25 mouse cellular contexts compared by ENCODE assay signal in genomic region chr11:69589207-69589834, GRCm38 (mm10). TPM values are rescaled to one million over a fixed set of nuclear protein-coding genes. Genes with fewer than 3 reads are reported as not detected.
DNase-seq lines count a peak whose midpoint lies in the region; ATAC-seq and TF ChIP-seq lines count a peak whose summit lies in the region.
"Had no signal": no experiment of that assay in that cellular context is flagged by ENCODE, and none has a peak within 500 bp of the region (broad histone marks: within the 10 kb centered on the region; RNA-seq: fewer than 3 reads in every experiment).

No protein-coding gene starts in this region.

- H3K27ac ChIP-seq in stomach, embryonic 15.5 days = no peak overlapping the region
- H3K27ac ChIP-seq in stomach, postnatal 0 days (replicated peaks) = no peak overlapping the region
- H3K27ac ChIP-seq in liver, embryonic 12.5 days = peak overlapping the region; percentile 95
- H3K27ac ChIP-seq: embryonic facial prominence, embryonic 15.5 days; forebrain, embryonic 12.5 days; heart, embryonic 13.5 days; hindbrain, embryonic 10.5 days; kidney, postnatal 0 days; layer of hippocampus, adult 2 months; macrophage; midbrain, embryonic 13.5 days; neural tube, embryonic 13.5 days had no signal

- no peak overlapping the region for H3K4me3 ChIP-seq in stomach, embryonic 15.5 days (replicated peaks)
- no peak overlapping the region for H3K4me3 ChIP-seq in stomach, postnatal 0 days (ENCODE audit: low read depth, low read length)
- peak overlapping the region; percentile 10 for H3K4me3 ChIP-seq in liver, embryonic 12.5 days
- H3K4me3 ChIP-seq in lung, adult 2 months (replicated peaks; ENCODE audit: extremely low read depth, low read depth, low read length) = no peak overlapping the region
- H3K4me3 ChIP-seq: embryonic facial prominence, embryonic 15.5 days; forebrain, embryonic 12.5 days; heart, embryonic 13.5 days; hindbrain, embryonic 10.5 days; layer of hippocampus, adult 2 months; midbrain, embryonic 13.5 days; neural tube, embryonic 13.5 days had no signal

- no peak for TF ChIP-seq CTCF in stomach, postnatal 0 days (IDR thresholded peaks at IDR 0.05; ENCODE audit: low read depth)
- TF ChIP-seq CTCF in lung, adult 2 months (IDR thresholded peaks at IDR 0.05; ENCODE audit: insufficient read depth, low read length) = no peak

- ATAC-seq in stomach, embryonic 15.5 days (ENCODE audit: insufficient read depth, low FRiP score, low read depth) = peak; percentile 38; the same call in 1 of the 2 replicates
- ATAC-seq in stomach, postnatal 0 days (ENCODE audit: low FRiP score, low TSS enrichment) = no peak
- peak; percentile 81 for ATAC-seq in liver, embryonic 12.5 days
- peak; percentile 53 for ATAC-seq in megakaryocyte-erythroid progenitor cell, adult 5-6 weeks (replicated peaks; ENCODE audit: low FRiP score, low TSS enrichment, poor library complexity, severe bottlenecking)
- ATAC-seq: midbrain, embryonic 13.5 days had no signal

- no peaks in the 10 kb centered on the region for H3K9me3 ChIP-seq in stomach, embryonic 15.5 days
- no peaks in the 10 kb centered on the region for H3K9me3 ChIP-seq in stomach, postnatal 0 days (ENCODE audit: control insufficient read depth, low read length)
- H3K9me3 ChIP-seq in liver, embryonic 12.5 days (replicated peaks) = no peaks in the 10 kb centered on the region
- H3K9me3 ChIP-seq: embryonic facial prominence, embryonic 15.5 days; forebrain, embryonic 12.5 days; heart, embryonic 13.5 days; hindbrain, embryonic 10.5 days; midbrain, embryonic 13.5 days; neural tube, embryonic 13.5 days had no signal

- peak; percentile 16 for DNase-seq in cerebellum, adult 9-11 months
- DNase-seq in cerebellum, adult 8-10 months = no peak
- DNase-seq in stomach, postnatal 0 days (ENCODE audit: low spot score) = no peak
- no peak for DNase-seq in lung, adult 2 months
- no peak for DNase-seq in layer of hippocampus, postnatal 25 days (ENCODE audit: extremely low spot score in 1 of 2, low spot score in 1 of 2)
- DNase-seq: adrenal gland, adult 2 months; cerebellum, postnatal 25 days; gastrocnemius, postnatal 10 days; kidney, adult 18-20 months; lung, embryonic 14.5 days; right cerebral cortex, adult 18-20 months; thymus, postnatal 14 days had no signal

- 91% methylated on average over 22 of the region's 22 CpGs for WGBS in stomach, embryonic 15.5 days
- WGBS in stomach, postnatal 0 days = 87% methylated on average over 22 of the region's 22 CpGs
- WGBS in liver, embryonic 12.5 days (ENCODE audit: insufficient replicate concordance) = 41% methylated on average over 22 of the region's 22 CpGs
- 89% methylated on average over 22 of the region's 22 CpGs for WGBS in lung, adult 2 months

- H3K36me3 ChIP-seq in stomach, embryonic 15.5 days = peaks cover 44% of the 10 kb centered on the region
- peaks cover 21% of the 10 kb centered on the region for H3K36me3 ChIP-seq in stomach, postnatal 0 days (ENCODE audit: control insufficient read depth, insufficient read depth, low read length)
- H3K36me3 ChIP-seq in liver, embryonic 12.5 days = peaks cover 80% of the 10 kb centered on the region

- H3K4me1 ChIP-seq in stomach, embryonic 15.5 days = peaks cover 3% of the 10 kb centered on the region; the same call in 1 of the 2 replicates
- no peaks in the 10 kb centered on the region for H3K4me1 ChIP-seq in stomach, postnatal 0 days (replicated peaks; ENCODE audit: control insufficient read depth, insufficient read depth)
- H3K4me1 ChIP-seq in liver, embryonic 12.5 days = peaks cover 93% of the 10 kb centered on the region
- H3K4me1 ChIP-seq in lung, adult 2 months (ENCODE audit: control insufficient read depth, insufficient read depth, low read length) = no peaks in the 10 kb centered on the region
- H3K4me1 ChIP-seq: embryonic facial prominence, embryonic 15.5 days had no signal

- no peak for TF ChIP-seq POLR2A in lung, adult 2 months (IDR thresholded peaks at IDR 0.05; ENCODE audit: borderline replicate concordance, extremely low read depth, low read depth, low read length)

- H3K4me2 ChIP-seq in stomach, embryonic 15.5 days = no peak overlapping the region
- H3K4me2 ChIP-seq in stomach, postnatal 0 days (replicated peaks; ENCODE audit: low read depth) = no peak overlapping the region
- H3K4me2 ChIP-seq in liver, embryonic 12.5 days = peak overlapping the region; percentile 61
- H3K4me2 ChIP-seq: embryonic facial prominence, embryonic 15.5 days; forebrain, embryonic 12.5 days; heart, embryonic 13.5 days; lung, embryonic 14.5 days; midbrain, embryonic 13.5 days; neural tube, embryonic 13.5 days had no signal

- TF ChIP-seq EP300 in stomach, postnatal 0 days (optimal IDR thresholded peaks at IDR 0.05) = no peak

- H3K9ac ChIP-seq in stomach, embryonic 15.5 days = no peak overlapping the region
- H3K9ac ChIP-seq in stomach, postnatal 0 days (ENCODE audit: low read length) = no peak overlapping the region
- H3K9ac ChIP-seq in liver, embryonic 12.5 days = peak overlapping the region; percentile 64
- H3K9ac ChIP-seq: embryonic facial prominence, embryonic 15.5 days; forebrain, embryonic 12.5 days; heart, embryonic 13.5 days; lung, embryonic 14.5 days; midbrain, embryonic 13.5 days; neural tube, embryonic 13.5 days had no signal

- H3K27me3 ChIP-seq in stomach, embryonic 15.5 days (replicated peaks) = no peaks in the 10 kb centered on the region
- H3K27me3 ChIP-seq in stomach, postnatal 0 days (ENCODE audit: control insufficient read depth, insufficient read depth, low read length) = no peaks in the 10 kb centered on the region
- no peaks in the 10 kb centered on the region for H3K27me3 ChIP-seq in liver, embryonic 12.5 days (replicated peaks)
- H3K27me3 ChIP-seq: embryonic facial prominence, embryonic 15.5 days; forebrain, embryonic 12.5 days; heart, embryonic 13.5 days; midbrain, embryonic 13.5 days; neural tube, embryonic 13.5 days had no signal

RNA-seq across cellular contexts. Expression of gene Trp53, which starts 9.2 kb away (rescaled TPM):
- 122 and 130 TPM in 2 replicates for polyA plus RNA-seq in stomach, embryonic 15.5 days (2015; fragmentation: Nextera tagmentation; extraction: Ambion mirVana)
- 45.0 and 51.4 TPM in 2 replicates for polyA plus RNA-seq in stomach, postnatal 0 days (2015; fragmentation: Nextera tagmentation; extraction: Ambion mirVana)
- 110 TPM in 2 replicates for polyA plus RNA-seq in liver, embryonic 12.5 days (2016; fragmentation: Nextera tagmentation; extraction: Ambion mirVana)
- total RNA-seq in megakaryocyte-erythroid progenitor cell, adult 5-6 weeks (2014; fragmentation: Nextera tagmentation) = 286 and 348 TPM in 2 replicates
- total RNA-seq in megakaryocyte-erythroid progenitor cell, adult 5-6 weeks (2017) = 59.0 and 109 TPM in 2 replicates
- polyA plus RNA-seq in lung, adult 2 months (2012; rRNA removed) = 66.8 and 75.0 TPM in 2 replicates
- 10 to 100 TPM; 24.3 to 29.8 TPM for total RNA-seq in layer of hippocampus, postnatal 25 days (2021)

RNA-seq across cellular contexts. Expression of gene Wrap53, which starts 9.3 kb away (rescaled TPM):
- 21.6 and 24.5 TPM in 2 replicates for polyA plus RNA-seq in stomach, embryonic 15.5 days (2015; fragmentation: Nextera tagmentation; extraction: Ambion mirVana)
- 8.7 and 9.0 TPM in 2 replicates for polyA plus RNA-seq in stomach, postnatal 0 days (2015; fragmentation: Nextera tagmentation; extraction: Ambion mirVana)
- 24.3 and 27.1 TPM in 2 replicates for polyA plus RNA-seq in liver, embryonic 12.5 days (2016; fragmentation: Nextera tagmentation; extraction: Ambion mirVana)
- total RNA-seq in megakaryocyte-erythroid progenitor cell, adult 5-6 weeks (2014; fragmentation: Nextera tagmentation) = 36.5 and 51.0 TPM in 2 replicates
- 9.6 and 14.5 TPM in 2 replicates for total RNA-seq in megakaryocyte-erythroid progenitor cell, adult 5-6 weeks (2017)
- 11.9 and 15.0 TPM in 2 replicates for polyA plus RNA-seq in lung, adult 2 months (2012; rRNA removed)
- total RNA-seq in layer of hippocampus, postnatal 25 days (2021) = 10 to 100 TPM; 11.7 to 12.5 TPM

RNA-seq across cellular contexts. Expression of gene Atp1b2, which starts 16.4 kb away (rescaled TPM):
- 7.5 and 7.7 TPM in 2 replicates for polyA plus RNA-seq in stomach, embryonic 15.5 days (2015; fragmentation: Nextera tagmentation; extraction: Ambion mirVana)
- 5.3 and 7.2 TPM in 2 replicates for polyA plus RNA-seq in stomach, postnatal 0 days (2015; fragmentation: Nextera tagmentation; extraction: Ambion mirVana)
- polyA plus RNA-seq in liver, embryonic 12.5 days (2016; fragmentation: Nextera tagmentation; extraction: Ambion mirVana) = 38.3 and 39.8 TPM in 2 replicates
- 291 and 408 TPM in 2 replicates for total RNA-seq in megakaryocyte-erythroid progenitor cell, adult 5-6 weeks (2014; fragmentation: Nextera tagmentation)
- 32.8 and 68.9 TPM in 2 replicates for total RNA-seq in megakaryocyte-erythroid progenitor cell, adult 5-6 weeks (2017)
- 8.4 and 15.9 TPM in 2 replicates for polyA plus RNA-seq in lung, adult 2 months (2012; rRNA removed)
- total RNA-seq in layer of hippocampus, postnatal 25 days (2021) = 100 to 1,000 TPM; 394 to 472 TPM
- polyA plus RNA-seq: macrophage had no signal

RNA-seq across cellular contexts. Expression of gene Shbg, which starts 28.4 kb away (rescaled TPM):
- polyA plus RNA-seq in stomach, embryonic 15.5 days (2015; fragmentation: Nextera tagmentation; extraction: Ambion mirVana) = 0.99 and 2.1 TPM in 2 replicates
- polyA plus RNA-seq in stomach, postnatal 0 days (2015; fragmentation: Nextera tagmentation; extraction: Ambion mirVana) = not detected in 2 replicates
- 33.0 and 34.9 TPM in 2 replicates for polyA plus RNA-seq in liver, embryonic 12.5 days (2016; fragmentation: Nextera tagmentation; extraction: Ambion mirVana)
- total RNA-seq in megakaryocyte-erythroid progenitor cell, adult 5-6 weeks (2014; fragmentation: Nextera tagmentation) = not detected in 2 replicates
- not detected in 2 replicates for total RNA-seq in megakaryocyte-erythroid progenitor cell, adult 5-6 weeks (2017)
- polyA plus RNA-seq in lung, adult 2 months (2012; rRNA removed) = not detected in 2 replicates
- total RNA-seq in layer of hippocampus, postnatal 25 days (2021) = not detected
- total RNA-seq: adrenal gland, adult 2 months; layer of hippocampus, adult 2 months had no signal
- polyA plus RNA-seq: adrenal gland, adult 2 months; embryonic facial prominence, embryonic 15.5 days; forebrain, embryonic 12.5 days; hindbrain, embryonic 10.5 days; limb, embryonic 11.5 days; lung, embryonic 14.5 days; macrophage; midbrain, embryonic 13.5 days; neural tube, embryonic 13.5 days had no signal

RNA-seq across cellular contexts. Expression of gene Efnb3, which starts 29.3 kb away (rescaled TPM):
- 10.4 and 12.6 TPM in 2 replicates for polyA plus RNA-seq in stomach, embryonic 15.5 days (2015; fragmentation: Nextera tagmentation; extraction: Ambion mirVana)
- 3.9 and 4.4 TPM in 2 replicates for polyA plus RNA-seq in stomach, postnatal 0 days (2015; fragmentation: Nextera tagmentation; extraction: Ambion mirVana)
- 1.7 and 2.3 TPM in 2 replicates for polyA plus RNA-seq in liver, embryonic 12.5 days (2016; fragmentation: Nextera tagmentation; extraction: Ambion mirVana)
- 1.3 and 3.0 TPM in 2 replicates for total RNA-seq in megakaryocyte-erythroid progenitor cell, adult 5-6 weeks (2014; fragmentation: Nextera tagmentation)
- 0.50 and 0.52 TPM in 2 replicates for total RNA-seq in megakaryocyte-erythroid progenitor cell, adult 5-6 weeks (2017)
- polyA plus RNA-seq in lung, adult 2 months (2012; rRNA removed) = 0.88 and 1.0 TPM in 2 replicates
- 100 to 1,000 TPM; 134 to 139 TPM for total RNA-seq in layer of hippocampus, postnatal 25 days (2021)
